Mouse (Mus musculus): ENCODE measurements around the gene Smarca2. TPM values are rescaled to one million over a fixed set of nuclear protein-coding genes. Genes with fewer than 3 reads are reported as not detected.
"Not testable (repeated sequence)": the region's sequence is repeated elsewhere in the genome, so short reads cannot be mapped to it uniquely, and the experiment has no call there.

Smarca2 gene
- polyA plus RNA-seq, 1 experiment from 2014 or later = 81.9 TPM

GRCm38 (mm10) chr19:26730486-26730885 is 125.6 kb downstream of the Smarca2 start:
- 22% methylated on average over 9 of the region's 9 CpGs for WGBS
- H3K27ac ChIP-seq (replicated peaks) = peak overlapping the region; percentile 63

GRCm38 (mm10) chr19:26731121-26731520 is 126.3 kb downstream of the Smarca2 start:
- Histone ChIP-seq H3K9me3 (replicated peaks) (no peaks in the 10 kb centered on the region), H3K36me3 (no peaks in the 10 kb centered on the region), H3K27ac (replicated peaks) (peak overlapping the region; percentile 44; the same call in 1 of the 2 replicates), H3K4me1 (peaks cover 40% of the 10 kb centered on the region), H3K4me3 (replicated peaks) (no peak overlapping the region), H3K9ac (no peak overlapping the region), H3K27me3 (no peaks in the 10 kb centered on the region), H3K4me2 (replicated peaks) (no peak overlapping the region)
- WGBS = 56% methylated on average over 4 of the region's 4 CpGs
- ATAC-seq (ENCODE audit: insufficient number of reproducible peaks, low FRiP score, low TSS enrichment, low read depth) = no peak

More at GRCm38 (mm10) chr19:26730486-26730885, 125.6 kb downstream of the Smarca2 start:
- H3K36me3 ChIP-seq = no peaks in the 10 kb centered on the region
- H3K4me3 ChIP-seq (replicated peaks) = no peak overlapping the region
- no peaks in the 10 kb centered on the region for H3K9me3 ChIP-seq (replicated peaks)
- H3K4me2 ChIP-seq (replicated peaks) = no peak overlapping the region
- ATAC-seq (ENCODE audit: insufficient number of reproducible peaks, low FRiP score, low TSS enrichment, low read depth) = no peak
- no peaks in the 10 kb centered on the region for H3K27me3 ChIP-seq
- no peak overlapping the region for H3K9ac ChIP-seq
- H3K4me1 ChIP-seq = peaks cover 40% of the 10 kb centered on the region

DNA sequence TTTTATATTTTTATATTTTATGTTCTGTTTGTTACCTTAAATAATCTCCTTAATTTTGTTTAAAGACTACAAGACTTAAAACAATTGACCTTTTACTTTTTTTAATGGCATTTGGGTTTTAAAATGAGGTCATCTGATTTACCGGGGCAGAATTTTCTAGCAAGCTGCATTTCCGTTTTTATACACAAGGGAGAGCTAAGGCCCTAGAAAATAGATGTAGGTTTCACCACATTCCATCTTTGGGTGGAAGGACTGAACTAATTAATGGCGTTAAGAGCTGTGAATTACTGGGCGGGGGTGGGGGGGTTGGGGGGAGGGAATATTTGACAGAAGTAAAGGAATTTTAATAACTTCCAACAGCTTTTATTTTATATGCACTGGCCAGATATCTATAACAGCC is 127.0 kb downstream of the Smarca2 start:
- H3K27ac ChIP-seq (replicated peaks) = no peak overlapping the region
- H3K4me2 ChIP-seq (replicated peaks) = no peak overlapping the region
- no peaks in the 10 kb centered on the region for H3K36me3 ChIP-seq
- H3K4me3 ChIP-seq (replicated peaks) = no peak overlapping the region
- no peak overlapping the region for H3K9ac ChIP-seq
- 4% methylated on average over 4 of the region's 4 CpGs for WGBS
- no peak for ATAC-seq (ENCODE audit: insufficient number of reproducible peaks, low FRiP score, low TSS enrichment, low read depth)
- peaks cover 40% of the 10 kb centered on the region for H3K4me1 ChIP-seq
- H3K9me3 ChIP-seq (replicated peaks) = no peaks in the 10 kb centered on the region
- no peaks in the 10 kb centered on the region for H3K27me3 ChIP-seq

DNA sequence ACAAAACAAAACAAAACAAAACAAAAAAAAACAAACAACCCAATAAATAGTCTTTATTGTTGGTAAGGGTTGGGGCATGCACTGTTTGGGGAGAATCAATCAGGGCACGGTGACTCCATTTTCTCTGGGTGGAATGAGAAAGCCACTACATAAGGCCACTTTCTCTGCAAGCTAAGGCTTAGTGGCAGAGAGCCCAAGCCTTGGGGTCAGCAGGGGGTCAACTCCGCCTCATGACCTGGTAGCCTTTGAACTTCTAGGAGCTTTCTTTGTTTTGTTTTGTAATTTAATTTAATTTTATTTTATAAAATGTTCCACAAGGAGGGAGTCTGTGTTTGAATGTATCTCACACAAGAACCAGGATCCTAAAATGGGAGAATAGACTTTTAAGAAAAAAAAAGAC is 128.2 kb downstream of the Smarca2 start:
- Histone ChIP-seq H3K4me2 (replicated peaks) (no peak overlapping the region), H3K4me3 (replicated peaks) (no peak overlapping the region), H3K4me1 (peaks cover 36% of the 10 kb centered on the region), H3K9me3 (replicated peaks) (no peaks in the 10 kb centered on the region), H3K9ac (no peak overlapping the region), H3K27me3 (no peaks in the 10 kb centered on the region), H3K36me3 (no peaks in the 10 kb centered on the region), H3K27ac (replicated peaks) (0 out of 2 replicates have a peak overlapping the region, but pooled peaks have one; percentile 68)
- ATAC-seq (ENCODE audit: insufficient number of reproducible peaks, low FRiP score, low TSS enrichment, low read depth) = no peak
- 55% methylated on average over 2 of the region's 2 CpGs for WGBS

GRCm38 (mm10) chr19:26733546-26734100 is 128.8 kb downstream of the Smarca2 start:
- H3K9ac ChIP-seq = no peak overlapping the region
- H3K4me3 ChIP-seq (replicated peaks) = no peak overlapping the region
- no peak overlapping the region for H3K4me2 ChIP-seq (replicated peaks)
- H3K9me3 ChIP-seq (replicated peaks) = no peaks in the 10 kb centered on the region
- H3K27me3 ChIP-seq = no peaks in the 10 kb centered on the region
- no peaks in the 10 kb centered on the region for H3K36me3 ChIP-seq
- H3K27ac ChIP-seq (replicated peaks) = peak overlapping the region; percentile 68
- WGBS = 25% methylated on average over 7 of the region's 7 CpGs
- H3K4me1 ChIP-seq = peaks cover 35% of the 10 kb centered on the region
- ATAC-seq (ENCODE audit: insufficient number of reproducible peaks, low FRiP score, low TSS enrichment, low read depth) = peak; percentile 28; the same call in 1 of the 2 replicates

GRCm38 (mm10) chr19:26734704-26735109 is 129.9 kb downstream of the Smarca2 start:
- H3K4me1 ChIP-seq = peaks cover 34% of the 10 kb centered on the region
- no peaks in the 10 kb centered on the region for H3K9me3 ChIP-seq (replicated peaks)
- no peak for ATAC-seq (ENCODE audit: insufficient number of reproducible peaks, low FRiP score, low TSS enrichment, low read depth)
- H3K4me2 ChIP-seq (replicated peaks) = no peak overlapping the region
- H3K4me3 ChIP-seq (replicated peaks) = no peak overlapping the region
- no peaks in the 10 kb centered on the region for H3K36me3 ChIP-seq
- no peak overlapping the region for H3K27ac ChIP-seq (replicated peaks)
- no peaks in the 10 kb centered on the region for H3K27me3 ChIP-seq
- H3K9ac ChIP-seq = no peak overlapping the region
- 74% methylated on average over 10 of the region's 10 CpGs for WGBS

DNA sequence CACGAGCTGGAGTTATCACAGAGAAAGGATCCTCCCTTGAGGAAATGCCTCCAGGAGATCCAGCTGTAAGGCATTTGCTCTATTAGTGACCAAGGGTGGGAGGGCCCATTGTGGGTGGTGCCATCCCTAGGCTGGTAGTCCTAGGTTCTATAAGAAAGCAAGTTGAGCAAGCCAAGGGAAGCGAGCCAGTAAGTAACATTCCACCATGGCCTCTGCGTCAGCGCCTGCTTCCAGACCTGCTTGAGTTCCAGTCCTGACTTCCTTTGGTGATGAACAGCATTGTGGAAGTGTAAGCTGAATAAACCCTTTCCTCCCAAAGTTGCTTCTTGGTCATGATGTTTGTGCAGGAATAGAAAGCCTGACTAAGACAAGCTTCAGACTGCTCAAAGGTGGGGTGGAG is 140.2 kb downstream of the Smarca2 start:
- not testable (repeated sequence) for H3K27ac ChIP-seq (replicated peaks); ATAC-seq (ENCODE audit: insufficient number of reproducible peaks, low FRiP score, low TSS enrichment, low read depth); H3K4me2 ChIP-seq (replicated peaks); H3K4me3 ChIP-seq (replicated peaks); H3K9ac ChIP-seq; H3K9me3 ChIP-seq (replicated peaks); H3K36me3 ChIP-seq; H3K27me3 ChIP-seq
- peaks cover 15% of the 10 kb centered on the region for H3K4me1 ChIP-seq
- WGBS = 86% methylated on average over 4 of the region's 4 CpGs

DNA sequence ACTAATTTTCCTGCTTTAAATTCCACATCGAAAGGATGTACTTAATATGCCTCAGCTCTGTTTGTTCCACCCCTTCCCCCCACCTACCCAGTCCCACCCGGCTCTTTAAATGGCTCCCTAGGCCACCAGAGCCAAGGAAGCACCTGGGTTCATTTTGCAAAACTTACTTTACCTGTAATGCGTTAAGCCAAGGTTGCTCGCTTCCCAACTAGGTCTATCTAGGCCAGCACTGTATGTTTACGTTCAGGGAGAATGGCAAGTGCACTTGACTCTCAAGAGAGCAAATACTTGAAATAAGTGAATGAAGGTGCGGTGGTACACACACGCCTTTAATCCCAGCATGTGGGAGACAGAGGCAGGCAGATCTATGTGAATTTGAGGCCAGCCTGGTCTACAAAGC is 140.7 kb downstream of the Smarca2 start:
- Histone ChIP-seq H3K9me3 (replicated peaks) (no peaks in the 10 kb centered on the region), H3K4me3 (replicated peaks) (no peak overlapping the region), H3K4me2 (replicated peaks) (no peak overlapping the region), H3K36me3 (0 out of 2 replicates have a peak, but pooled peaks cover 5% of the 10 kb centered on the region), H3K27ac (replicated peaks) (no peak overlapping the region), H3K4me1 (peaks cover 15% of the 10 kb centered on the region), H3K9ac (no peak overlapping the region), H3K27me3 (no peaks in the 10 kb centered on the region)
- 79% methylated on average over 7 of the region's 7 CpGs for WGBS
- ATAC-seq (ENCODE audit: insufficient number of reproducible peaks, low FRiP score, low TSS enrichment, low read depth) = no peak

- H3K4me2 ChIP-seq (replicated peaks) = peak overlapping the region; percentile 61; the same call in 1 of the 2 replicates
- 0 out of 2 replicates have a peak, but pooled peaks cover 5% of the 10 kb centered on the region for H3K36me3 ChIP-seq
- H3K9ac ChIP-seq = no peak overlapping the region
- no peak overlapping the region for H3K4me3 ChIP-seq (replicated peaks)
- no peak for ATAC-seq (ENCODE audit: insufficient number of reproducible peaks, low FRiP score, low TSS enrichment, low read depth)
- 63% methylated on average over 10 of the region's 10 CpGs for WGBS
- H3K27me3 ChIP-seq = no peaks in the 10 kb centered on the region
- peak overlapping the region; percentile 99 for H3K27ac ChIP-seq (replicated peaks)
- H3K4me1 ChIP-seq = peaks cover 15% of the 10 kb centered on the region
- H3K9me3 ChIP-seq (replicated peaks) = no peaks in the 10 kb centered on the region
Measured at GRCm38 (mm10) chr19:26746290-26746689, 141.4 kb downstream of the Smarca2 start.

- H3K4me2 ChIP-seq (replicated peaks) = peak overlapping the region; percentile 61
Measured at GRCm38 (mm10) chr19:26746709-26747467, 142.0 kb downstream of the Smarca2 start.

GRCm38 (mm10) chr19:26747571-26748539 is 143.0 kb downstream of the Smarca2 start:
- Histone ChIP-seq H3K9ac (peak overlapping the region; percentile 42), H3K27ac (replicated peaks) (peak overlapping the region; percentile 99), H3K4me2 (replicated peaks) (peak overlapping the region; percentile 61), H3K27me3 (no peaks in the 10 kb centered on the region), H3K4me1 (peaks cover 15% of the 10 kb centered on the region), H3K9me3 (replicated peaks) (no peaks in the 10 kb centered on the region), H3K4me3 (replicated peaks) (peak overlapping the region; percentile 57), H3K36me3 (peaks cover 8% of the 10 kb centered on the region; the same call in 1 of the 2 replicates)
- peak; percentile 88 for ATAC-seq (ENCODE audit: insufficient number of reproducible peaks, low FRiP score, low TSS enrichment, low read depth)
- under 1% methylated on average over 36 of the region's 36 CpGs for WGBS

More at GRCm38 (mm10) chr19:26746709-26747467, 142.0 kb downstream of the Smarca2 start:
- whole genome bisulfite sequencing = 37% methylated on average over 6 of the region's 6 CpGs
- Histone ChIP-seq H3K27ac (replicated peaks) (peak overlapping the region; percentile 99), H3K9ac (peak overlapping the region; percentile 42), H3K36me3 (peaks cover 5% of the 10 kb centered on the region; the same call in 1 of the 2 replicates), H3K9me3 (replicated peaks) (no peaks in the 10 kb centered on the region), H3K4me1 (peaks cover 15% of the 10 kb centered on the region), H3K27me3 (no peaks in the 10 kb centered on the region), H3K4me3 (replicated peaks) (peak overlapping the region; percentile 57)
- ATAC-seq (ENCODE audit: insufficient number of reproducible peaks, low FRiP score, low TSS enrichment, low read depth) = no peak

All from embryonic facial prominence, embryonic 15.5 days (tissue).